Mouse (Mus musculus) CH12.LX (cell line): ENCODE measurements around the gene Polr2g. TPM values are rescaled to one million over a fixed set of nuclear protein-coding genes. Genes with fewer than 3 reads are reported as not detected.

ENCODE experiments used
- DNase-seq: peaks from one replicate; pipeline ENCODE4 v3.0.0-alpha.2; 2013; ENCODE audit errors: extremely low read depth
- H3K27ac ChIP-seq: 2 replicates; pipeline ENCODE4 v1.5.1; 2012; ENCODE audit warnings: low read depth, mild to moderate bottlenecking, control low read depth, moderate library complexity; ENCODE audit not compliant: insufficient read depth
- H3K27me3 ChIP-seq: replicated peaks from 2 replicates; pipeline ENCODE3; 2012; ENCODE audit warnings: inconsistent platforms
- H3K36me3 ChIP-seq, 2 experiments: replicated peaks in 1 of 2; 2 replicates each; pipeline versions ENCODE3 to v1.6.1; 2012; ENCODE audit warnings: inconsistent platforms in 1 of 2, low read length in 1 of 2, mild to moderate bottlenecking in 1 of 2, mixed read lengths in 1 of 2, moderate library complexity in 1 of 2; ENCODE audit not compliant: control insufficient read depth in 1 of 2, insufficient read depth in 1 of 2
- H3K4me1 ChIP-seq, 2 experiments: 2 replicates each; pipeline ENCODE4 v1.6.1; 2012; ENCODE audit warnings: inconsistent platforms in 1 of 2, moderate library complexity in 1 of 2; ENCODE audit not compliant: insufficient read depth in 2 of 2, control insufficient read depth in 1 of 2
- H3K4me2 ChIP-seq: 2 replicates; pipeline ENCODE4 v1.6.1; 2012; ENCODE audit warnings: low read depth, mild to moderate bottlenecking, control low read depth; ENCODE audit not compliant: poor library complexity, insufficient read depth, severe bottlenecking
- H3K4me3 ChIP-seq, 3 experiments: fragments of 150-350 bp in 1 of 3; sonication (generic) in 1 of 3; replicated peaks in 1 of 3; 2 replicates each; pipeline versions ENCODE3 to v1.5.1; 2011 to 2012; ENCODE audit warnings: low read depth in 2 of 3, low read length in 2 of 3, mild to moderate bottlenecking in 2 of 3, moderate library complexity in 2 of 3, control low read depth in 1 of 3, improper control_type of control experiment in 1 of 3, inconsistent platforms in 1 of 3, mixed read lengths in 1 of 3; ENCODE audit not compliant: poor library complexity in 1 of 3
- H3K79me2 ChIP-seq: replicated peaks from 2 replicates; pipeline ENCODE4 v1.6.1; 2012; ENCODE audit warnings: mild to moderate bottlenecking, moderate library complexity; ENCODE audit not compliant: control insufficient read depth, poor library complexity, insufficient read depth, severe bottlenecking; ENCODE audit errors: extremely low read depth
- H3K9ac ChIP-seq: 2 replicates; pipeline ENCODE4 v1.6.1; 2012; ENCODE audit warnings: low read depth, mild to moderate bottlenecking, control low read depth, moderate library complexity; ENCODE audit not compliant: insufficient read depth
- H3K9me3 ChIP-seq: replicated peaks from 2 replicates; pipeline ENCODE3; 2012; ENCODE audit warnings: low read length, inconsistent platforms, mixed read lengths
- KAT2A ChIP-seq: IDR thresholded peaks from 2 replicates; pipeline ENCODE4 v1.6.1; 2012; ENCODE audit warnings: low read length, improper control_type of control experiment, inconsistent platforms; ENCODE audit not compliant: insufficient replicate concordance
- dilution Hi-C: fragments of 300-500 bp; cut with MboI; formaldehyde crosslinking; loops from 2 replicates; pipeline ENCODE4 v1.14.3; 2020; ENCODE audit warnings: low sequenced_read_pairs; ENCODE audit not compliant: extremely low pct_unique_long_range_greater_than_20kb, extremely low pct_ligation_motif_present
- in situ Hi-C: fragments of 300-500 bp; cut with MboI; formaldehyde crosslinking; loops from 3 replicates; pipeline ENCODE4 v1.14.3; 2019; ENCODE audit warnings: low sequenced_read_pairs, low pct_ligation_motif_present, low pct_unique_long_range_greater_than_20kb, mixed read lengths
- polyA plus RNA-seq: library from polyadenylated mRNA; unstranded; fragments of >175 nt; gene quantifications from 2 replicates; pipeline ENCODE4 v1.2.1, GENCODE M21; 2012; ENCODE audit warnings: low read depth; ENCODE audit not compliant: insufficient read length
- total RNA-seq, 2 experiments: library from RNA; depleted of rRNA; stranded (reverse); fragments of 300-350 nt in 1 of 2; fragments of >200 nt in 1 of 2; gene quantifications; 2 replicates each; pipeline ENCODE4 v1.2.3; 2012 to 2014

The Polr2g gene
- total and polyA plus RNA-seq, 3 experiments, result 148 to 173 (median 157) TPM

- no peaks in the 10 kb centered on the region for H3K27me3 ChIP-seq
- no peak for TF ChIP-seq KAT2A
- no peaks in the 10 kb centered on the region for H3K9me3 ChIP-seq
- peaks cover 60 to 82% of the 10 kb centered on the region in 2 experiments for H3K36me3 ChIP-seq
- dilution Hi-C loops, result no loop called here
- no peak overlapping the region for H3K4me3 ChIP-seq
- H3K79me2 ChIP-seq, result peaks cover 20% of the 10 kb centered on the region
- no peak overlapping the region for H3K9ac ChIP-seq
- in situ Hi-C loops, result loop anchor here (25.0 kb wide), 1 partner anchor 367 kb away; no protein-coding TSS in a partner anchor
- DNase-seq, result no peak
- H3K4me1 ChIP-seq, result peaks cover 9 to 21% of the 10 kb centered on the region in 2 experiments
- H3K4me2 ChIP-seq, result no peak overlapping the region
- no peak overlapping the region for H3K27ac ChIP-seq
Measured at GRCm38 (mm10) chr19:8745382-8745781, 53.0 kb downstream of the Polr2g start.

Other genes starting within 250 kb of the Polr2g start
Only the 20 nearest of the 33 such genes appear.
- 177 and 269 TPM in 2 replicates for gene Slc3a2, start 75.2 kb downstream of the Polr2g start, total RNA-seq (2012; rRNA removed)
- gene Slc3a2, start 75.2 kb downstream of the Polr2g start, total RNA-seq (2014; rRNA removed), result 251 and 284 TPM in 2 replicates
- 432 and 478 TPM in 2 replicates for gene Slc3a2, start 75.2 kb downstream of the Polr2g start, polyA plus RNA-seq
- 133 and 179 TPM in 2 replicates for gene Wdr74, start 62.8 kb downstream of the Polr2g start, total RNA-seq (2012; rRNA removed)
- 182 and 203 TPM in 2 replicates for gene Wdr74, start 62.8 kb downstream of the Polr2g start, total RNA-seq (2014; rRNA removed)
- gene Wdr74, start 62.8 kb downstream of the Polr2g start, polyA plus RNA-seq, result 208 and 235 TPM in 2 replicates
- gene 1700092M07Rik, start 57.9 kb downstream of the Polr2g start, total RNA-seq (2012; rRNA removed), result 3.8 and 4.8 TPM in 2 replicates
- gene 1700092M07Rik, start 57.9 kb downstream of the Polr2g start, total RNA-seq (2014; rRNA removed), result 1.0 and 2.4 TPM in 2 replicates
- 3.1 and 4.3 TPM in 2 replicates for gene 1700092M07Rik, start 57.9 kb downstream of the Polr2g start, polyA plus RNA-seq
- 47.5 and 48.1 TPM in 2 replicates for gene Stx5a, start 57.2 kb downstream of the Polr2g start, total RNA-seq (2012; rRNA removed)
- gene Stx5a, start 57.2 kb downstream of the Polr2g start, total RNA-seq (2014; rRNA removed), result 49.1 and 49.7 TPM in 2 replicates
- 35.2 and 39.3 TPM in 2 replicates for gene Stx5a, start 57.2 kb downstream of the Polr2g start, polyA plus RNA-seq
- 66.5 and 83.6 TPM in 2 replicates for gene Nxf1, start 41.5 kb downstream of the Polr2g start, total RNA-seq (2012; rRNA removed)
- 101 and 102 TPM in 2 replicates for gene Nxf1, start 41.5 kb downstream of the Polr2g start, total RNA-seq (2014; rRNA removed)
- gene Nxf1, start 41.5 kb downstream of the Polr2g start, polyA plus RNA-seq, result 136 and 160 TPM in 2 replicates
- gene Tmem223, start 27.6 kb downstream of the Polr2g start, total RNA-seq (2012; rRNA removed), result 56.5 and 58.7 TPM in 2 replicates
- 86.6 and 106 TPM in 2 replicates for gene Tmem223, start 27.6 kb downstream of the Polr2g start, total RNA-seq (2014; rRNA removed)
- 43.3 and 45.7 TPM in 2 replicates for gene Tmem223, start 27.6 kb downstream of the Polr2g start, polyA plus RNA-seq
- gene Tmem179b, start 24.1 kb downstream of the Polr2g start, total RNA-seq (2012; rRNA removed), result 50.8 and 54.4 TPM in 2 replicates
- 85.7 and 105 TPM in 2 replicates for gene Tmem179b, start 24.1 kb downstream of the Polr2g start, total RNA-seq (2014; rRNA removed)
- 49.8 and 72.0 TPM in 2 replicates for gene Tmem179b, start 24.1 kb downstream of the Polr2g start, polyA plus RNA-seq
- gene Taf6l, start 12.2 kb downstream of the Polr2g start, total RNA-seq (2012; rRNA removed), result 25.5 and 29.2 TPM in 2 replicates
- 20.4 and 22.2 TPM in 2 replicates for gene Taf6l, start 12.2 kb downstream of the Polr2g start, total RNA-seq (2014; rRNA removed)
- 24.8 and 25.7 TPM in 2 replicates for gene Taf6l, start 12.2 kb downstream of the Polr2g start, polyA plus RNA-seq
- 2.4 and 2.5 TPM in 2 replicates for gene Zbtb3, start 4.0 kb upstream of the Polr2g start, total RNA-seq (2012; rRNA removed)
- 1.1 and 2.2 TPM in 2 replicates for gene Zbtb3, start 4.0 kb upstream of the Polr2g start, total RNA-seq (2014; rRNA removed)
- 1.2 and 1.3 TPM in 2 replicates for gene Zbtb3, start 4.0 kb upstream of the Polr2g start, polyA plus RNA-seq
- 37.6 and 42.0 TPM in 2 replicates for gene Ttc9c, start 20.8 kb upstream of the Polr2g start, total RNA-seq (2012; rRNA removed)
- gene Ttc9c, start 20.8 kb upstream of the Polr2g start, total RNA-seq (2014; rRNA removed), result 56.5 and 57.2 TPM in 2 replicates
- gene Ttc9c, start 20.8 kb upstream of the Polr2g start, polyA plus RNA-seq, result 42.2 and 44.7 TPM in 2 replicates
- 44.3 and 44.8 TPM in 2 replicates for gene Hnrnpul2, start 21.4 kb upstream of the Polr2g start, total RNA-seq (2012; rRNA removed)
- 17.8 and 19.7 TPM in 2 replicates for gene Hnrnpul2, start 21.4 kb upstream of the Polr2g start, total RNA-seq (2014; rRNA removed)
- gene Hnrnpul2, start 21.4 kb upstream of the Polr2g start, polyA plus RNA-seq, result 81.6 and 94.1 TPM in 2 replicates
- 0.25 and 0.67 TPM in 2 replicates for gene AC129217.1, start 31.2 kb upstream of the Polr2g start, total RNA-seq (2012; rRNA removed)
- 2.1 and 5.1 TPM in 2 replicates for gene AC129217.1, start 31.2 kb upstream of the Polr2g start, total RNA-seq (2014; rRNA removed)
- gene AC129217.1, start 31.2 kb upstream of the Polr2g start, polyA plus RNA-seq, result 63.9 and 77.4 TPM in 2 replicates
- gene Bscl2, start 38.9 kb upstream of the Polr2g start, total RNA-seq (2012; rRNA removed), result 91.0 and 117 TPM in 2 replicates
- 27.9 and 30.9 TPM in 2 replicates for gene Bscl2, start 38.9 kb upstream of the Polr2g start, total RNA-seq (2014; rRNA removed)
- gene Bscl2, start 38.9 kb upstream of the Polr2g start, polyA plus RNA-seq, result 46.7 and 51.6 TPM in 2 replicates
- 3.1 and 6.1 TPM in 2 replicates for gene Gng3, start 40.6 kb upstream of the Polr2g start, total RNA-seq (2012; rRNA removed)
- gene Gng3, start 40.6 kb upstream of the Polr2g start, total RNA-seq (2014; rRNA removed), result 0.55 and 0.56 TPM in 2 replicates
- gene Gng3, start 40.6 kb upstream of the Polr2g start, polyA plus RNA-seq, result 8.1 and 10.3 TPM in 2 replicates
- 0.13 and 0.17 TPM in 2 replicates for gene Lrrn4cl, start 52.2 kb upstream of the Polr2g start, total RNA-seq (2012; rRNA removed)
- 0.31 and 0.32 TPM in 2 replicates for gene Lrrn4cl, start 52.2 kb upstream of the Polr2g start, total RNA-seq (2014; rRNA removed)
- gene Lrrn4cl, start 52.2 kb upstream of the Polr2g start, polyA plus RNA-seq, result 0.41 and 0.61 TPM in 2 replicates
- 134 and 140 TPM in 2 replicates for gene Ubxn1, start 72.9 kb upstream of the Polr2g start, total RNA-seq (2012; rRNA removed)
- gene Ubxn1, start 72.9 kb upstream of the Polr2g start, total RNA-seq (2014; rRNA removed), result 96.3 and 107 TPM in 2 replicates
- gene Ubxn1, start 72.9 kb upstream of the Polr2g start, polyA plus RNA-seq, result 226 and 279 TPM in 2 replicates
- gene Uqcc3, start 82.3 kb upstream of the Polr2g start, total RNA-seq (2012; rRNA removed), result 53.9 and 56.6 TPM in 2 replicates
- 23.5 and 24.0 TPM in 2 replicates for gene Uqcc3, start 82.3 kb upstream of the Polr2g start, total RNA-seq (2014; rRNA removed)
- gene Uqcc3, start 82.3 kb upstream of the Polr2g start, polyA plus RNA-seq, result 42.6 and 52.0 TPM in 2 replicates
- 7.5 and 14.3 TPM in 2 replicates for gene Lbhd1, start 85.2 kb upstream of the Polr2g start, total RNA-seq (2012; rRNA removed)
- 15.5 and 15.6 TPM in 2 replicates for gene Lbhd1, start 85.2 kb upstream of the Polr2g start, total RNA-seq (2014; rRNA removed)
- 50.4 and 80.4 TPM in 2 replicates for gene Lbhd1, start 85.2 kb upstream of the Polr2g start, polyA plus RNA-seq
- not detected in 2 replicates for gene Gm49403, start 85.4 kb upstream of the Polr2g start, total RNA-seq (2012; rRNA removed)
- gene Gm49403, start 85.4 kb upstream of the Polr2g start, total RNA-seq (2014; rRNA removed), result not detected in 2 replicates
- not detected in 2 replicates for gene Gm49403, start 85.4 kb upstream of the Polr2g start, polyA plus RNA-seq
- gene 1810009A15Rik, start 90.3 kb upstream of the Polr2g start, total RNA-seq (2012; rRNA removed), result 157 and 224 TPM in 2 replicates
- 198 and 218 TPM in 2 replicates for gene 1810009A15Rik, start 90.3 kb upstream of the Polr2g start, total RNA-seq (2014; rRNA removed)
- gene 1810009A15Rik, start 90.3 kb upstream of the Polr2g start, polyA plus RNA-seq, result 161 and 176 TPM in 2 replicates